Mouse (Mus musculus): ENCODE data around the gene Sowahb. TPM values are rescaled to one million over a fixed set of nuclear protein-coding genes. Genes with fewer than 3 reads are reported as not detected.
A peak's percentile ranks its signal among the peaks of the same experiment; 100 is the strongest.
"Not testable (repeated sequence)": the region's sequence is repeated elsewhere in the genome, so short reads cannot be mapped to it uniquely, and the experiment has no call there.

Sowahb gene
- polyA plus RNA-seq, 1 experiment from 2014 or later = 2.0 TPM

DNA sequence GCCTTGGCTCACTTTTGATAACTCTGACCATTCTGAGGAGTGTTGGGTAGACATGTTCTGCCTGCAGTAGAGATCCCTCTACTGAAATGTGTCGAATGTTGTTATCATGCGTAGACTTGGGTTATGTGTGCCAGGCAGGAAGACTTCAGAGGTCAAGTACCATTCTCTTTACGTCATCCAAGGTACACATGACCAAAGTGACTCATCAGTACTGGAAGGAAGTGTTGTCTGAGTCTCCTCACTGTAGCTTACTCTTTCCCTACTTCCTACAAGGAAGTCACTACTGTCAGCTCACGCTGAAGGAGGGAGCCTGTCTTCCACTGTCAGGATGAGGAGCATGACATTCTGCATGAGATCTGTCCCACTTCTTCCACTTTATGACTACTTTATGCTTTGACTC lies 12.2 kb downstream of the Sowahb start:
- no peaks in the 10 kb centered on the region for H3K9me3 ChIP-seq (replicated peaks; ENCODE audit: control insufficient read depth, low read length)
- WGBS = 75% methylated on average over 4 of the region's 4 CpGs
- H3K4me3 ChIP-seq (replicated peaks; ENCODE audit: low read length) = no peak overlapping the region
- no peak overlapping the region for H3K27ac ChIP-seq (ENCODE audit: low read length)
- H3K27me3 ChIP-seq (ENCODE audit: control insufficient read depth, insufficient read depth, low read length) = no peaks in the 10 kb centered on the region
- H3K36me3 ChIP-seq (ENCODE audit: control insufficient read depth, insufficient read depth, low read length) = no peaks in the 10 kb centered on the region
- peak; percentile 42; the same call in 1 of the 2 replicates for ATAC-seq (ENCODE audit: insufficient read depth, low FRiP score)
- H3K4me1 ChIP-seq (ENCODE audit: control insufficient read depth, insufficient read depth, low read length) = peaks cover 3% of the 10 kb centered on the region; the same call in 1 of the 2 replicates
- H3K9ac ChIP-seq (ENCODE audit: low read length) = no peak overlapping the region
- H3K4me2 ChIP-seq (ENCODE audit: low read depth, low read length) = no peak overlapping the region

DNA sequence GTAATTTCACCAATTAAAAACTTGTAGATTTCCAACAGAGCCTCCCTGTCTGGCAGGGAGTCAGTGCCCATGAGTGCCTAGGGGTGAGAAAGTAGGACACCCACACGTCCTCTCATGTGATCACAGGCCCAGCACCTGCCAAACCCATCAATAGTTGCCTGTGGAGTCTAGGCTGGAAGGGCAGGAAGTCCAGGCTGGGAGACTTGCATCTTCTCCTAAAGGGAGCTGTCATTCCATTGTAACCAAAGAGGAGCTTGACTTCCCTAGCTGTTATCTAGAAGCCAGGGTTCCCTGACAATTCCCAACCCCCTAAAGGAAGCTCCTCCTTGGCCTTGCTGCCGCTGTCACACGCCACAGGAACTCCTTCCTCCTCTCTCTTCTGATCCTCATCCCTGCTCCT lies 14.0 kb downstream of the Sowahb start:
- Histone ChIP-seq H3K4me1 (ENCODE audit: control insufficient read depth, insufficient read depth, low read length) (peaks cover 18% of the 10 kb centered on the region), H3K27me3 (ENCODE audit: control insufficient read depth, insufficient read depth, low read length) (no peaks in the 10 kb centered on the region), H3K9me3 (replicated peaks; ENCODE audit: control insufficient read depth, low read length) (no peaks in the 10 kb centered on the region), H3K27ac (ENCODE audit: low read length) (no peak overlapping the region), H3K4me2 (ENCODE audit: low read depth, low read length) (no peak overlapping the region), H3K4me3 (replicated peaks; ENCODE audit: low read length) (no peak overlapping the region), H3K36me3 (ENCODE audit: control insufficient read depth, insufficient read depth, low read length) (no peaks in the 10 kb centered on the region), H3K9ac (ENCODE audit: low read length) (no peak overlapping the region)
- ATAC-seq (ENCODE audit: insufficient read depth, low FRiP score) = no peak
- 61% methylated on average over 3 of the region's 3 CpGs for WGBS

DNA sequence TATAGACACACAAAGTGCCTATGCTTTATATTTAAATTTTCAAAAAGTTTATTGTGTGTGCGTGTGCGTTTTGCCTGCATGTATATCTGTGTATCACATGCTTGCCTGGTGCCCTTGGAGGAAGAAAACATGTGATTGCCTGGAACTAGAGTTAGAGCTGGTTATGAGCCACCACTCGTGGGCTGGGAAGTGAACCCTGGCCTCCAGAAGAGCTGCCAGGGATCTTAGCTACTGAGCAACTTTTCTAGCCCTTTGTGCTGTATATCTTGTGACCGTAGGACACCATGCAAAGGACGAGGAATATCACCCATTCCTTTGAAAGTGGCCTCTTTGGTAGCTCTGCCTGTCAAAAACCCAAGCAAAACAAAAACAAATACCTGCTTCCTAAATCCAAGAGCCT lies 14.4 kb downstream of the Sowahb start:
- no peak for ATAC-seq (ENCODE audit: insufficient read depth, low FRiP score)
- Histone ChIP-seq H3K4me3 (replicated peaks; ENCODE audit: low read length) (no peak overlapping the region), H3K9ac (ENCODE audit: low read length) (no peak overlapping the region), H3K36me3 (ENCODE audit: control insufficient read depth, insufficient read depth, low read length) (no peaks in the 10 kb centered on the region), H3K4me2 (ENCODE audit: low read depth, low read length) (no peak overlapping the region), H3K27ac (ENCODE audit: low read length) (no peak overlapping the region), H3K4me1 (ENCODE audit: control insufficient read depth, insufficient read depth, low read length) (peaks cover 18% of the 10 kb centered on the region), H3K9me3 (replicated peaks; ENCODE audit: control insufficient read depth, low read length) (no peaks in the 10 kb centered on the region), H3K27me3 (ENCODE audit: control insufficient read depth, insufficient read depth, low read length) (no peaks in the 10 kb centered on the region)
- 87% methylated on average over 5 of the region's 5 CpGs for WGBS

DNA sequence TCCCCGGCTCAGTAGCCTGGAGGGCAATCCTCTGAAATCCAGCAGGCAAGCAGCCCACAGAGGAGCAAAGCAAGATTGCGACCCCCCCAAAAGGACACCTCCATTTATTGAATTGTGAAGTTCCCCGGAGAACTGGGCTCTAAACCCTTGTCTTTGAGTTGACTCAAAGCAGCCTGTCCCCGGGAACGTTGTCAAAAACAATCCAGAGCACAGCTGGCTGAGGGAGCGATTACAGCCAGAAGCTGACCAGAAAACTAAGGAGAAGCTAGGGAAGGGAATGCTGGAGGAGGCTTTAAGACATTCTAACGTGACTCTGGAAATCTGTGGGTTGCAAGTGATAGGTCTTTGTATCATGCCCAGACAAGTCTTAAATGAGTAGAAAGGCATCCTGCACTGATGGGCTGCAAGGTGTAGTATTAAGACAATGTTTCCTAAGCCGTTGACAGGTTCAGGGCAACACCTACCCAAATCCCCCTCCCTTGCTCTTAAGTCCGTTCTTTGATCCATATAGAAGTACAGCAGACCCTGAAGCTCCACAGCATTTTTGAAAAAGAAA lies 17.6 kb downstream of the Sowahb start:
- Histone ChIP-seq H3K4me3 (replicated peaks; ENCODE audit: low read length) (no peak overlapping the region), H3K4me2 (ENCODE audit: low read depth, low read length) (peak overlapping the region; percentile 31; the same call in 1 of the 2 replicates), H3K4me1 (ENCODE audit: control insufficient read depth, insufficient read depth, low read length) (peaks cover 32% of the 10 kb centered on the region), H3K36me3 (ENCODE audit: control insufficient read depth, insufficient read depth, low read length) (no peaks in the 10 kb centered on the region), H3K27me3 (ENCODE audit: control insufficient read depth, insufficient read depth, low read length) (no peaks in the 10 kb centered on the region), H3K9me3 (replicated peaks; ENCODE audit: control insufficient read depth, low read length) (no peaks in the 10 kb centered on the region), H3K9ac (ENCODE audit: low read length) (no peak overlapping the region), H3K27ac (ENCODE audit: low read length) (peak overlapping the region; percentile 85)
- ATAC-seq (ENCODE audit: insufficient read depth, low FRiP score) = peak; percentile 19; the same call in 1 of the 2 replicates
- WGBS = 28% methylated on average over 9 of the region's 9 CpGs

DNA sequence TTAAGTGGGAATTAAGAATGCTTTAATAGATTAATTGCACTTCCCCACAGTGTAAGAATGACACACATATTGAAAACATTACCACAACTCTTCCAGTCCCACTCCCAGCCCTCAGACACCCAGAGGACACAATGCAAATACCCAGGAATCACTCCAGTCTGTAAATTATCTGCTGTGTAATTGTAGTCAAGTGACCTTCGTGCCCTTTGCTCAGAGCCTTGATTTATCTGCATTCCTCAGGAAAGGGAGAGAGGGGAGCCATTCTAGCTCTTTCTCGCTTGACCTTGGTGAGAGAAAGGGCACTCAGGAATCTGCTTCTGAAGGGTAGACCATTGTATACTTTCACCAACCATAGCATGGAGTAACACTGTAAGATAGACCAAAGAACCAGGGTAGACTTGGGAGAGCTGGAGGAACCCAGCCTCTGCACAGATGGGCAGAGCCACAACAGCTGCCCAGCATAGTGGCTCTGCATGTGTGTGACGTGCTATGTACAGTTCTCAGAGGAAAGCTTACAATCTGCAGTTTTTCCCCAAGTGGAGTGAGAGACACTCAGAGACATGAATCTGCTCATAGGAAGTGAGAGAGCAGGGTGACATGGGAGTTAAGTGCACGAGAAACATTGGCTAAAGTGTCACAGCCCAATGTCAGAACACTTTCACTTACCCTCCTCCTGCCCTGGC lies 18.2 kb downstream of the Sowahb start:
- Histone ChIP-seq H3K9ac (ENCODE audit: low read length) (no peak overlapping the region), H3K4me2 (ENCODE audit: low read depth, low read length) (peak overlapping the region; percentile 31; the same call in 1 of the 2 replicates), H3K36me3 (ENCODE audit: control insufficient read depth, insufficient read depth, low read length) (no peaks in the 10 kb centered on the region), H3K4me3 (replicated peaks; ENCODE audit: low read length) (no peak overlapping the region), H3K27ac (ENCODE audit: low read length) (peak overlapping the region; percentile 85), H3K27me3 (ENCODE audit: control insufficient read depth, insufficient read depth, low read length) (no peaks in the 10 kb centered on the region), H3K4me1 (ENCODE audit: control insufficient read depth, insufficient read depth, low read length) (peaks cover 32% of the 10 kb centered on the region), H3K9me3 (replicated peaks; ENCODE audit: control insufficient read depth, low read length) (no peaks in the 10 kb centered on the region)
- WGBS = 40% methylated on average over 4 of the region's 4 CpGs
- ATAC-seq (ENCODE audit: insufficient read depth, low FRiP score) = peak; percentile 45; the same call in 1 of the 2 replicates

DNA sequence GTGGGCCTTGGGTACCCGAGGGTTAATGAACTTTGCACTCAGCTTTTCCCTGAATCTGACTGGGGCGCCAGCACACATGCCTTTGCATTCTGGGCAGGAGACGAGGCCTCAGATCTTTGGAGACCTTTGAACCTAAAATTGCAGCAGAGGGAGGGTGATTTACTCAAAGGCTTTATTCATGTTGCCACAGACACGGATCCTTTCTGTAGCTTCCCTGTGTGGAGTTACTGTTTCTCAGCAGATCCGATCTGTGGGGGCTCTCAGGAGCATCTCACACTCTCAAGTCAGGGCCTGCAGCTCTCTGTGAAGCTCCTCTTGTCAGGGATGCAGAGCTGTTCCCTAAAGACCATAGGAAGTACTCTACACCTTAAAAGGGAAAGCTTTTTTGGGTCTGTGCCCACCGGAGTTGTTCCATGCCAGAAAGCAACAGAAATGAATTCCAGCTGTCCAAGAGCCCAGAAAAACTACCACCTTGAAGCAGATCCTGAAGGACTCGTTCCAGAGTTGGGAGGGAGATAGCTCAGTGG lies 20.0 kb downstream of the Sowahb start:
- no peak overlapping the region for H3K4me2 ChIP-seq (ENCODE audit: low read depth, low read length)
- no peaks in the 10 kb centered on the region for H3K9me3 ChIP-seq (replicated peaks; ENCODE audit: control insufficient read depth, low read length)
- no peaks in the 10 kb centered on the region for H3K27me3 ChIP-seq (ENCODE audit: control insufficient read depth, insufficient read depth, low read length)
- no peak overlapping the region for H3K9ac ChIP-seq (ENCODE audit: low read length)
- peak overlapping the region; percentile 53 for H3K27ac ChIP-seq (ENCODE audit: low read length)
- H3K4me1 ChIP-seq (ENCODE audit: control insufficient read depth, insufficient read depth, low read length) = peaks cover 32% of the 10 kb centered on the region
- no peaks in the 10 kb centered on the region for H3K36me3 ChIP-seq (ENCODE audit: control insufficient read depth, insufficient read depth, low read length)
- 19% methylated on average over 7 of the region's 7 CpGs for WGBS
- ATAC-seq (ENCODE audit: insufficient read depth, low FRiP score) = peak; percentile 30; the same call in 1 of the 2 replicates
- H3K4me3 ChIP-seq (replicated peaks; ENCODE audit: low read length) = no peak overlapping the region

DNA sequence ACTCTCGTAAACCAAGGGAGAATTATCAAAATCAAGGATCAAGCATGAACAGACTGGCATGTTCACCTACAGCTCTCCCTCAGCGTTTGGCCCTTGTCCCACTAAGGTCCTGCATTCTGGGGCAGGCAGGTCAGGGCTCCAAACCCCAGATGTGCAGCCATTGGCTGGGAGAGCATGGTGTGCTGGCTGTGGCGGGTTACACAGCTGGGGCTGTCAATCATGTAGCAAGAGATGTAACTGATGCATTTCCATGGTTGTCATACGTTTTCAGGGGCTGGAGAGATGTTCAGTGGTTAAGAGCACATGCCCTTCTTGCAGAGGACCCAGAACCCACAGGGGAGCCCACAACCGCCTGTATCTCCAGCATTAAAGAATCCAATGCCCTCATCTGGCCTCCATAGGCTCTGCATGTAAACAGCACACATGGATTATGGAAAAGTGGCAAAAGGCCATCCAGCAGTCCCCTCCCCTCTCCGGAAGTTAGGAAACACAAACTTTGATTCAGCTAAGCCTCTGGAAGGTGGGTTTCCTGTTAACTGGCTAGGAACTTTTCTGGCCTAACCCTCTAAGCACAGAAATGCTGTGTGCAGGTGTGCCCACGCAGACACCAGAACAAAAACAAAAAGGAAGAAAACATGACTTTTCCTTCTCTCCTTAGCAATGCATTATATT lies 22.6 kb downstream of the Sowahb start:
- H3K4me3 ChIP-seq (replicated peaks; ENCODE audit: low read length) = no peak overlapping the region
- no peak for ATAC-seq (ENCODE audit: insufficient read depth, low FRiP score)
- H3K4me1 ChIP-seq (ENCODE audit: control insufficient read depth, insufficient read depth, low read length) = peaks cover 28% of the 10 kb centered on the region
- no peak overlapping the region for H3K4me2 ChIP-seq (ENCODE audit: low read depth, low read length)
- H3K36me3 ChIP-seq (ENCODE audit: control insufficient read depth, insufficient read depth, low read length) = no peaks in the 10 kb centered on the region
- H3K27ac ChIP-seq (ENCODE audit: low read length) = no peak overlapping the region
- WGBS = 58% methylated on average over 7 of the region's 7 CpGs
- H3K9ac ChIP-seq (ENCODE audit: low read length) = no peak overlapping the region
- no peaks in the 10 kb centered on the region for H3K27me3 ChIP-seq (ENCODE audit: control insufficient read depth, insufficient read depth, low read length)
- no peaks in the 10 kb centered on the region for H3K9me3 ChIP-seq (replicated peaks; ENCODE audit: control insufficient read depth, low read length)

DNA sequence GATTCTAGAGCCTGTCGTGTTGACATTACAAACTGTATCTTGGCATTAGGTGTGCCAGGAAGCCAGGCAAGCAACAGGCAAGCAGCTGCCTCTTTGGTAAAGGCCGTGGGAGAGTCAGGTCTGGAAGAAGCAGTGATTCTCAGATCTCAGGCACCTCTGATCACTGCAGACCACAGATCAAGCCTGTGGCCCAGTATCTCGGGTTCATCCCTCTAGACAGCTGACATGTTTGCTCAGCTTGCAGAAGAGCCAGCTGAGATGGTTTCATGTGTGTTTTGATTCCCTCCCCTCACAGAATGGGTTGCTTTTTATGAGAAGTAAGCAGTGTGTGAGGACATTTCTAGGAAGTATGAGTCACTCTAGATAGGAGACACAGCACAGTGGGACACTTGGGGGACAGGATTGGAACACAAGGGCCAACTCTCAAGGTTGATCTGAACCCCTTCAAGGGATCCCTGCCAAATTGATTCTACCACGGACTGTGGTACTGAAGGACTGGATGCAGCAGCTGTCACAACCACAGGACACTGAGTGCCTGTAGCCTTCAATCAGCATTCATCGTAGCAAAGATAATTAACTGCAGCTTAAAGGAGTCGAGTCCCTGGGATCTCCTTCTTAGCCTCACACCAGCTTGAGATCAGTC lies 24.7 kb downstream of the Sowahb start:
- H3K9ac ChIP-seq (ENCODE audit: low read length) = no peak overlapping the region
- H3K4me2 ChIP-seq (ENCODE audit: low read depth, low read length) = no peak overlapping the region
- no peak for ATAC-seq (ENCODE audit: insufficient read depth, low FRiP score)
- peaks cover 11% of the 10 kb centered on the region for H3K4me1 ChIP-seq (ENCODE audit: control insufficient read depth, insufficient read depth, low read length)
- no peaks in the 10 kb centered on the region for H3K27me3 ChIP-seq (ENCODE audit: control insufficient read depth, insufficient read depth, low read length)
- H3K9me3 ChIP-seq (replicated peaks; ENCODE audit: control insufficient read depth, low read length) = no peaks in the 10 kb centered on the region
- no peak overlapping the region for H3K4me3 ChIP-seq (replicated peaks; ENCODE audit: low read length)
- no peak overlapping the region for H3K27ac ChIP-seq (ENCODE audit: low read length)
- WGBS = 69% methylated on average over 6 of the region's 6 CpGs
- H3K36me3 ChIP-seq (ENCODE audit: control insufficient read depth, insufficient read depth, low read length) = no peaks in the 10 kb centered on the region

DNA sequence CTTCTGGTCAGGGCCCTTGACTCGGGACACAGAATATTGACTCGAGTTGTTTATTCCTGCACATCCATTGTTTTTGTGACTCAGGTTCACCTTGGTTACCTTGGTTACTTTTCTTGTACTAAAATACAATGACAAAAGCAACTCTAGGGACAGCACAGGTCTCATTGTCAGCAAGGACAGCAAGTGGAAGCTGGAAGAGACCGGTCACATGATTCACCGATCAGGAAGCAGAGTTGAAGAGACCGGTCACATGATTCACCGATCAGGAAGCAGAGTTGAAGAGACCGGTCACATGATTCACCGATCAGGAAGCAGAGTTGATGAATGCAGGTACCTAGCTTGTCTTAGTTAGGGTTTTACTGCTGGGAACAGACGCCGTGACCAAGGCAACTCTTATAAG lies 25.6 kb downstream of the Sowahb start:
- H3K27me3 ChIP-seq (ENCODE audit: control insufficient read depth, insufficient read depth, low read length); H3K4me2 ChIP-seq (ENCODE audit: low read depth, low read length); H3K9ac ChIP-seq (ENCODE audit: low read length); H3K36me3 ChIP-seq (ENCODE audit: control insufficient read depth, insufficient read depth, low read length); H3K9me3 ChIP-seq (replicated peaks; ENCODE audit: control insufficient read depth, low read length); H3K4me1 ChIP-seq (ENCODE audit: control insufficient read depth, insufficient read depth, low read length); H3K4me3 ChIP-seq (replicated peaks; ENCODE audit: low read length); ATAC-seq (ENCODE audit: insufficient read depth, low FRiP score); H3K27ac ChIP-seq (ENCODE audit: low read length): not testable (repeated sequence)
- 93% methylated on average over 10 of the region's 10 CpGs for WGBS

Measured in stomach, embryonic 16.5 days (tissue).